ENCODE assay signal across 8 mouse cellular contexts in genomic region chr19:28991391-28991790, GRCm38 (mm10). TPM values are rescaled to one million over a fixed set of nuclear protein-coding genes. Genes with fewer than 3 reads are reported as not detected.
A peak's percentile ranks its signal among the peaks of the same experiment; 100 is the strongest.
DNase-seq lines count a peak whose midpoint lies in the region; ATAC-seq lines count a peak whose summit lies in the region.

No protein-coding gene starts in this region.

- peak overlapping the region; percentile 81 for H3K4me2 ChIP-seq in forebrain, embryonic 13.5 days
- H3K4me2 ChIP-seq in liver, embryonic 13.5 days, result peak overlapping the region; percentile 82

- no peak for ATAC-seq in forebrain, embryonic 13.5 days
- ATAC-seq in liver, embryonic 13.5 days (ENCODE audit: low read depth), result no peak

- intact Hi-C loops in heart, postnatal 25 days (cut with DNase I), result loop anchor here (5.0 kb wide), 2 partner anchors 56 to 261 kb away; partner anchors contain the start of genes Ak3 and Jak2

- H3K36me3 ChIP-seq in forebrain, embryonic 13.5 days (ENCODE audit: poor library complexity, severe bottlenecking), result peaks cover 27% of the 10 kb centered on the region
- H3K36me3 ChIP-seq in liver, embryonic 13.5 days, result peaks cover 31% of the 10 kb centered on the region

- peak overlapping the region; percentile 92 for H3K9ac ChIP-seq in forebrain, embryonic 13.5 days
- H3K9ac ChIP-seq in liver, embryonic 13.5 days, result peak overlapping the region; percentile 96

- H3K9me3 ChIP-seq in forebrain, embryonic 13.5 days (replicated peaks), result no peaks in the 10 kb centered on the region
- H3K9me3 ChIP-seq in liver, embryonic 13.5 days (replicated peaks), result no peaks in the 10 kb centered on the region

- peak; percentile 55 for DNase-seq in heart, adult 11 months
- no peak for DNase-seq in heart, postnatal 25 days (ENCODE audit: low spot score)
- DNase-seq in A20 (ENCODE audit: low read depth, low spot score), result peak; percentile 53
- DNase-seq in liver, embryonic 13.5 days, result no peak
- DNase-seq in thymus, postnatal 14 days, result no peak
- DNase-seq in spleen, adult 12 weeks (ENCODE audit: low spot score), result no peak
- no peak for DNase-seq in left cerebral cortex, adult 11 months (ENCODE audit: low spot score)

- WGBS in forebrain, embryonic 13.5 days, result 71% methylated on average over 5 of the region's 5 CpGs
- 53% methylated on average over 5 of the region's 5 CpGs for WGBS in liver, embryonic 13.5 days (ENCODE audit: insufficient replicate concordance)

- peak overlapping the region; percentile 91 for H3K4me3 ChIP-seq in forebrain, embryonic 13.5 days
- peak overlapping the region; percentile 89 for H3K4me3 ChIP-seq in liver, embryonic 13.5 days (replicated peaks)

- no peaks in the 10 kb centered on the region for H3K27me3 ChIP-seq in forebrain, embryonic 13.5 days
- peaks cover 7% of the 10 kb centered on the region; the same call in 1 of the 2 replicates for H3K27me3 ChIP-seq in liver, embryonic 13.5 days

- H3K27ac ChIP-seq in forebrain, embryonic 13.5 days, result peak overlapping the region; percentile 81; the same call in 1 of the 2 replicates
- peak overlapping the region; percentile 90 for H3K27ac ChIP-seq in liver, embryonic 13.5 days

- H3K4me1 ChIP-seq in forebrain, embryonic 13.5 days, result peaks cover 26% of the 10 kb centered on the region
- peaks cover 27% of the 10 kb centered on the region for H3K4me1 ChIP-seq in liver, embryonic 13.5 days (replicated peaks)

RNA-seq across cellular contexts. Expression of gene Cdc37l1, which starts 1.2 kb away (rescaled TPM):
- total RNA-seq in heart, postnatal 25 days (2021), result 10 to 100 TPM; 58.5 to 64.7 TPM
- 47.4 and 50.7 TPM in 2 replicates for polyA plus RNA-seq in forebrain, embryonic 13.5 days (2015; fragmentation: Nextera tagmentation; extraction: Ambion mirVana)
- 10.4 and 14.2 TPM in 2 replicates for polyA plus RNA-seq in liver, embryonic 13.5 days (2015; fragmentation: Nextera tagmentation; extraction: Ambion mirVana)

RNA-seq across cellular contexts. Expression of gene 4430402I18Rik, which starts 23.8 kb away (rescaled TPM):
- total RNA-seq in heart, postnatal 25 days (2021), result 10 to 100 TPM; 20.9 to 25.4 TPM
- 0.79 and 1.6 TPM in 2 replicates for polyA plus RNA-seq in forebrain, embryonic 13.5 days (2015; fragmentation: Nextera tagmentation; extraction: Ambion mirVana)
- polyA plus RNA-seq in liver, embryonic 13.5 days (2015; fragmentation: Nextera tagmentation; extraction: Ambion mirVana), result 1.1 and 1.7 TPM in 2 replicates

RNA-seq across cellular contexts. Expression of gene Plpp6, which starts 27.6 kb away (rescaled TPM):
- 1 to 10 TPM; 5.9 to 6.8 TPM for total RNA-seq in heart, postnatal 25 days (2021)
- 5.3 and 5.5 TPM in 2 replicates for polyA plus RNA-seq in forebrain, embryonic 13.5 days (2015; fragmentation: Nextera tagmentation; extraction: Ambion mirVana)
- 1.4 TPM in 2 replicates for polyA plus RNA-seq in liver, embryonic 13.5 days (2015; fragmentation: Nextera tagmentation; extraction: Ambion mirVana)

RNA-seq across cellular contexts. Expression of gene Ak3, which starts 56.4 kb away (rescaled TPM):
- 100 to 1,000 TPM in 1 of 2 experiments, 10 to 100 TPM in 1; 97.3 to 109 TPM for total RNA-seq in heart, postnatal 25 days (2021)
- 57.7 and 59.5 TPM in 2 replicates for polyA plus RNA-seq in forebrain, embryonic 13.5 days (2015; fragmentation: Nextera tagmentation; extraction: Ambion mirVana)
- polyA plus RNA-seq in liver, embryonic 13.5 days (2015; fragmentation: Nextera tagmentation; extraction: Ambion mirVana), result 42.7 and 54.3 TPM in 2 replicates

Comparison
In these comparisons a context has a peak if more than half of its experiments do, and no peak if none do; other contexts are left out.
1. DNase-seq: peak in heart, adult 11 months (single experiment) and A20 (single experiment); none in heart, postnatal 25 days (single experiment), liver, embryonic 13.5 days (single experiment), thymus, postnatal 14 days (single experiment), spleen, adult 12 weeks (single experiment) and left cerebral cortex, adult 11 months (single experiment).